Mouse (Mus musculus) gastrocnemius, postnatal 10 days (tissue): ENCODE results near the gene Krt33b. TPM values are rescaled to one million over a fixed set of nuclear protein-coding genes. Genes with fewer than 3 reads are reported as not detected.

Experiments used
- DNase-seq: peaks from one replicate; pipeline ENCODE4 v3.0.0; 2021; ENCODE audit warnings: mixed read lengths
- long read RNA-seq, 2 experiments: library from polyadenylated mRNA; stranded (forward); transcript quantifications; one replicate each; pipeline ENCODE4 v2.0.0; 2021
- total RNA-seq, 2 experiments: library from RNA; stranded (reverse); gene quantifications; 2 replicates each; pipeline ENCODE4 v1.2.3; 2021

Gene Krt33b
- under 1 TPM; 0.38 to 0.45 TPM for total RNA-seq
- long read RNA-seq, experiment 1, partial matches to known transcripts, result 1 of 1 reads
- long read RNA-seq, experiment 1, other reads (novel, unspliced or antisense), result 0 of 1 reads
- long read RNA-seq, experiment 2, partial matches to known transcripts, result 1 of 1 reads
- long read RNA-seq, experiment 2, other reads (novel, unspliced or antisense), result 0 of 1 reads

- DNase-seq, result no peak
Observed at GRCm38 (mm10) chr11:100029768-100030167, at the start of gene Krt33b. Gene Krt33b, minus strand, starts transcription at chr11:100029868.

GRCm38 (mm10) chr11:100073873-100074272 lies 44.2 kb upstream of the Krt33b start:
- DNase-seq, result no peak

GRCm38 (mm10) chr11:100067293-100068036 lies 37.8 kb upstream of the Krt33b start:
- no peak for DNase-seq

- DNase-seq, result no peak
Observed at GRCm38 (mm10) chr11:100066236-100067010, 36.8 kb upstream of the Krt33b start.

- no peak for DNase-seq
Observed at GRCm38 (mm10) chr11:100058875-100059274, 29.2 kb upstream of the Krt33b start.

- no peak for DNase-seq
Observed at GRCm38 (mm10) chr11:100055686-100056655, 26.3 kb upstream of the Krt33b start.

- DNase-seq, result no peak
Observed at GRCm38 (mm10) chr11:100050451-100050850, 20.8 kb upstream of the Krt33b start, which contains the start of gene Krt31. Gene Krt31, minus strand, starts transcription at chr11:100050551.

GRCm38 (mm10) chr11:100047193-100047592 lies 17.5 kb upstream of the Krt33b start:
- DNase-seq, result no peak

- no peak for DNase-seq
Observed at GRCm38 (mm10) chr11:100046303-100046866, 16.7 kb upstream of the Krt33b start.

GRCm38 (mm10) chr11:100041454-100041853 lies 11.8 kb upstream of the Krt33b start, which contains the start of gene Krt34:
Gene Krt34, minus strand, starts transcription at chr11:100041554.
- no peak for DNase-seq

- DNase-seq, result no peak
Observed at GRCm38 (mm10) chr11:100021438-100021837, 8.2 kb downstream of the Krt33b start.

- DNase-seq, result no peak
Observed at GRCm38 (mm10) chr11:100019466-100019865, 10.2 kb downstream of the Krt33b start.

- DNase-seq, result no peak
Observed at GRCm38 (mm10) chr11:100016112-100016511, 13.6 kb downstream of the Krt33b start, which contains the start of gene Krt33a. Gene Krt33a, minus strand, starts transcription at chr11:100016212.

- no peak for DNase-seq
Observed at GRCm38 (mm10) chr11:100013691-100014171, 15.9 kb downstream of the Krt33b start.

- no peak for DNase-seq
Observed at GRCm38 (mm10) chr11:100010682-100011081, 19.0 kb downstream of the Krt33b start.

GRCm38 (mm10) chr11:100008336-100008735 lies 21.3 kb downstream of the Krt33b start:
- DNase-seq, result no peak

GRCm38 (mm10) chr11:100006624-100007023 lies 23.0 kb downstream of the Krt33b start:
- no peak for DNase-seq

GRCm38 (mm10) chr11:100005905-100006304 lies 23.8 kb downstream of the Krt33b start:
- DNase-seq, result no peak

- peak; percentile 36 for DNase-seq
Observed at GRCm38 (mm10) chr11:100004846-100005245, 24.8 kb downstream of the Krt33b start.

GRCm38 (mm10) chr11:99999091-99999490 lies 30.6 kb downstream of the Krt33b start:
- no peak for DNase-seq

- DNase-seq, result no peak
Observed at GRCm38 (mm10) chr11:99994384-99994661, 35.3 kb downstream of the Krt33b start.
